Mouse (Mus musculus) neural tube, embryonic 11.5 days (tissue): ENCODE results near the gene Nos1ap. TPM values are rescaled to one million over a fixed set of nuclear protein-coding genes. Genes with fewer than 3 reads are reported as not detected.

Experiments
- ATAC-seq: fragments of 200-750 bp; cut with Nextera tagmentation; 2 replicates; pipeline ENCODE4 v1.8.0; 2017; ENCODE audit warnings: moderate number of reproducible peaks, mild to moderate bottlenecking, moderate TSS enrichment, moderate library complexity; ENCODE audit not compliant: insufficient read depth, low FRiP score, low TSS enrichment
- DNase-seq: peaks from one replicate; pipeline ENCODE4 v3.0.0-alpha.2; 2015; ENCODE audit warnings: low spot score
- H3K27ac ChIP-seq: fragments of 300-500 bp; sonication (generic); 2 replicates; pipeline ENCODE4 v1.5.1; 2014; ENCODE audit warnings: low read depth, mild to moderate bottlenecking, low read length
- H3K27me3 ChIP-seq: fragments of 300-500 bp; sonication (generic); 2 replicates; pipeline ENCODE4 v1.6.1; 2014; ENCODE audit warnings: mild to moderate bottlenecking, low read length, mixed read lengths; ENCODE audit not compliant: control insufficient read depth, insufficient read depth
- H3K36me3 ChIP-seq: fragments of 300-500 bp; sonication (generic); 2 replicates; pipeline ENCODE4 v1.6.1; 2014; ENCODE audit warnings: mild to moderate bottlenecking, low read length, moderate library complexity, mixed read lengths; ENCODE audit not compliant: control insufficient read depth, insufficient read depth
- H3K4me1 ChIP-seq: fragments of 300-500 bp; sonication (generic); 2 replicates; pipeline ENCODE4 v1.6.1; 2014; ENCODE audit warnings: low read length, mixed read lengths; ENCODE audit not compliant: control insufficient read depth, insufficient read depth
- H3K4me2 ChIP-seq: fragments of 300-500 bp; sonication (generic); 2 replicates; pipeline ENCODE4 v1.6.1; 2014; ENCODE audit warnings: low read depth, mild to moderate bottlenecking, moderate library complexity
- H3K4me3 ChIP-seq: fragments of 300-500 bp; sonication (generic); 2 replicates; pipeline ENCODE4 v1.5.1; 2014; ENCODE audit warnings: low read depth, low read length
- H3K9ac ChIP-seq: fragments of 300-500 bp; sonication (generic); 2 replicates; pipeline ENCODE4 v1.6.1; 2014; ENCODE audit warnings: mild to moderate bottlenecking, low read length
- H3K9me3 ChIP-seq: fragments of 300-500 bp; sonication (generic); 2 replicates; pipeline ENCODE4 v1.6.1; 2016; ENCODE audit warnings: low read length; ENCODE audit not compliant: control insufficient read depth
- WGBS: fragments of 180-500 bp; shearing (Covaris S2); extraction: QIAGEN DNeasy Blood & Tissue Kit; methylation state at CpG from one replicate; pipeline ENCODE4 v1.1.7; 2014; 5-methylcytosine and 5-hydroxymethylcytosine counted together
- polyA plus RNA-seq: library from polyadenylated mRNA; unstranded; fragments of >200 nt; fragmentation: Nextera tagmentation; extraction: Ambion mirVana; gene quantifications from 2 replicates; pipeline ENCODE4 v1.2.1, GENCODE M21; 2014

Gene Nos1ap
- polyA plus RNA-seq, 1 experiment from 2014 or later = 8.9 TPM

DNA sequence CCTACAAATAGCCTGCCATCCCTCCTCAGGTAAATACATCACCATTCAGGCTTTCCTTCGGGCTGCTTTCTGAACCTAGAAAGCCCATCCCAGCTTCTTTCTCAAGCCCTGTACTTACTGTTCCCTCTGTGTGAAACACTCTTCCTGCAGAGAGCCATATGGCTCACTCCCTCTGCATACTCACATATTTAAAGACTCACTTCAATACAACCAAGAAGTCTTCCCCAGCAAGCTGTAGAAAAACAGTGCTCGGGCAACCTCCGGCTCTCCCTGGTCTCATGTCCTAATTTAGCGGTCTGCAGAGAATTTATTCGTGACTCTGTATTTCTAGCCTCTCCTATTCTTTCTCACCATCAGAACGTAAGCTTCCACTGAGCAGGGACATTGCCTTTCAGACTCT, 83.4 kb downstream of the Nos1ap start:
- no peaks in the 10 kb centered on the region for H3K36me3 ChIP-seq
- H3K9ac ChIP-seq = no peak overlapping the region
- H3K9me3 ChIP-seq = no peaks in the 10 kb centered on the region
- no peak overlapping the region for H3K27ac ChIP-seq
- H3K27me3 ChIP-seq = no peaks in the 10 kb centered on the region
- ATAC-seq (no peak), DNase-seq (no peak)
- no peak overlapping the region for H3K4me2 ChIP-seq
- H3K4me1 ChIP-seq = peaks cover 9% of the 10 kb centered on the region; the same call in 1 of the 2 replicates
- WGBS = 68% methylated on average over 6 of the region's 6 CpGs
- H3K4me3 ChIP-seq = no peak overlapping the region

DNA sequence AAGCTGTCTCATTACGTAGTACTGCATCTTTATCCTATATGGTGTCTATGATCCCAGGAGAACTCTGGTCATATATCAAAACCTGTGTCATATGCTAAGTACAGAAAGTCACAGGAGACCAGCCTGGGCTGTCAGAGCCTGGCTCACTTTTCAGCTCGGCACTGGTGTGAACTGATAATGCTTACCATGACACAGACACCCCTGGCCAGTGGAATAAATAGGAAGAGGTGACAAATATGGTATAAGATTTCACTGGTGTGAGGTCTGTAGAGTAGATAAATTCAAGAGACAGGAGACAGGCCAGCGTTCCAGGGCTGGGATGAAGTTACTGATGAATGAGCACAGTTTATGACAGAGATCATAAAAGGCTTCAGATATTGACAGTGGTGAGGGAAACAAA, 84.6 kb downstream of the Nos1ap start:
- Histone ChIP-seq H3K27ac (no peak overlapping the region), H3K4me2 (no peak overlapping the region), H3K4me3 (no peak overlapping the region), H3K9ac (no peak overlapping the region), H3K9me3 (no peaks in the 10 kb centered on the region), H3K36me3 (no peaks in the 10 kb centered on the region), H3K4me1 (peaks cover 9% of the 10 kb centered on the region; the same call in 1 of the 2 replicates), H3K27me3 (no peaks in the 10 kb centered on the region)
- 66% methylated on average over 3 of the region's 3 CpGs for WGBS
- no peak for ATAC-seq
- no peak for DNase-seq

- Histone ChIP-seq H3K27ac (no peak overlapping the region), H3K4me3 (no peak overlapping the region), H3K4me2 (no peak overlapping the region), H3K9ac (no peak overlapping the region), H3K27me3 (no peaks in the 10 kb centered on the region), H3K4me1 (peaks cover 9% of the 10 kb centered on the region; the same call in 1 of the 2 replicates), H3K36me3 (no peaks in the 10 kb centered on the region), H3K9me3 (no peaks in the 10 kb centered on the region)
- 87% methylated on average over 4 of the region's 4 CpGs for WGBS
- DNase-seq (no peak), ATAC-seq (no peak)
Observed at GRCm38 (mm10) chr1:170504378-170504777, 85.3 kb downstream of the Nos1ap start.

DNA sequence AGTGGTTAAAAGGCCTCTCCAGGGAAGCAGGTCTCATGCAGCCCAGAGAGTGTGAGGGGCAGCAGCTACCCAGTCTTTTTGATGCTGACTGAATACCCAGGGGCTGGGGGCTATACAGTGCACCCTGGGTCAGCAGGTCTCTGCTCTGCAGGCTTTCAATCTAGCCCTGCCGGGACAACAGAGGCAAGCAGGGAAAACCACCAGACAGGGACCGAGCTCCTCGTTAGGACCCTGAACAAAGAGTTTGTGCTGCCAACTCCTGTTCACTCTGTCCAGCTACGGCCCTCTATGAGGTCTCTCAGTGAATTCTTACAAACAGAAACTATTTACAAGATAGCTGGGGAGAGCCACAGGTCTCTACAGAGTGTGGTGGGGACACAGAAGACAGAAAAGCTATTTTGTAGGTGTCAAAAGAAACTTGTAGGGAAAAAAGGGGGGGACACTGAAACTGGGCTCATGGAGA, 86.4 kb downstream of the Nos1ap start:
- DNase-seq (no peak), ATAC-seq (no peak; the same call in 1 of the 2 replicates)
- Histone ChIP-seq H3K36me3 (no peaks in the 10 kb centered on the region), H3K9ac (peak overlapping the region; percentile 30; the same call in 1 of the 2 replicates), H3K4me2 (no peak overlapping the region), H3K27ac (peak overlapping the region; percentile 24), H3K27me3 (no peaks in the 10 kb centered on the region), H3K9me3 (no peaks in the 10 kb centered on the region), H3K4me1 (peaks cover 9% of the 10 kb centered on the region; the same call in 1 of the 2 replicates), H3K4me3 (no peak overlapping the region)
- WGBS = 25% methylated on average over 4 of the region's 4 CpGs

DNA sequence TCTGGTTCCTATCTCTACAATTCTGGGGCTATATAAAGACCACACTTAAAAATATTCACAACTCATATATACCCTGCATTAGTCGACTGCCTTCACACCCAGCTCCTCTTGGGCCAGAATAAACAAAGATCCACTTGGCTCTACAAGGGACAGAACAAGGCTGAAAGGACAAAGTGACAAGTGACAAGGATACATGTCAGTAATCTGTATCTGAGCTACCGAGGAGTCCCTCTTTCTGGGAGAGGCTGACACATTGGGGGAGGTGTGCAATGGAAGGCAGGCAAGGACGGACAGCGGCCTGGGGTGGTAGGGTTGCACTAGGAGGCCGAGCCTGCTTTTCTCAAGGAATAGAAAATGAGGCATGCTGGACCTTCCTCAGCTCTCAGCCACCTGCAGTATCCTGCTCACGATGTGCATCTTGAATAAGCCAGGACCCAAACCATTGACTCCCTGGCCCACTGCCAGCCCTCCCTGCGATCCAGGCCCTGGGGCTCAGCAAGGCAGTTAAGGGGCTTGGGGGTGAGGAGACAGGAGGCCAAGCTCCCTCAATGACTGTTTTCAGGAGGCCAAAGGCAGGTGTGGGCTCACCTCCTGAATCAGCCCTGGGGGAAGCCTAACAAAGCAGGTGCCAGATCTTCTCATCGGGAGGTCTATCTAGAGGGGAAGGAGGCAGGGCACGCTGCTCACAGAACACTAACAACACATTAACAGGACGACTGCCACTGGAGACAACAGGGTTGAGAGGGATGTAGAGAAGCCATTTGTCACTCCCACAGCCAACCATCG, 87.0 kb downstream of the Nos1ap start:
- Histone ChIP-seq H3K36me3 (no peaks in the 10 kb centered on the region), H3K9ac (peak overlapping the region; percentile 30; the same call in 1 of the 2 replicates), H3K4me2 (no peak overlapping the region), H3K4me3 (no peak overlapping the region), H3K27ac (peak overlapping the region; percentile 24), H3K4me1 (peaks cover 9% of the 10 kb centered on the region; the same call in 1 of the 2 replicates), H3K27me3 (no peaks in the 10 kb centered on the region), H3K9me3 (no peaks in the 10 kb centered on the region)
- 32% methylated on average over 11 of the region's 11 CpGs for WGBS
- ATAC-seq = peak; percentile 53
- DNase-seq = no peak

DNA sequence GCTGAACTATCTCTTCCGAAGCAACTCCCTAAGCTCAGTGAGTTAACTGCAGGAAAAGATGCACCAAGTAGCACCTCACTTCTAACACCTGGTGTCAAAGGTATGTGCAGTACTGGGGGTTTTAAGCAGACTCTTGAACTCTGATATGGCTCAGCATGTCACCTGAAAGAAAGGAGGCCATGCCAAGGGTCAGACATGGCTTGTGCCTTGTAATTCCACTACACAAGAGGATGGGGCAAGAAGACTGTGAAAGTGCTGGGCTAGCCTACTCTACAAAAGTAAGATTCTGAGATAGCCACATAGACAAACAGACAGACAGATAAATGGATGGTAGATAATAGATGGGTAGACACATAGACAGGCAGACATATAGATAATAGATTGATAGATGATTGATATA, 87.7 kb downstream of the Nos1ap start:
- Histone ChIP-seq H3K9ac (no peak overlapping the region), H3K27me3 (no peaks in the 10 kb centered on the region), H3K27ac (no peak overlapping the region), H3K4me1 (peaks cover 9% of the 10 kb centered on the region; the same call in 1 of the 2 replicates), H3K4me3 (no peak overlapping the region), H3K36me3 (no peaks in the 10 kb centered on the region), H3K9me3 (no peaks in the 10 kb centered on the region), H3K4me2 (no peak overlapping the region)
- DNase-seq (no peak), ATAC-seq (no peak)
- 88% methylated on average over 1 of the region's 1 CpGs for WGBS

DNA sequence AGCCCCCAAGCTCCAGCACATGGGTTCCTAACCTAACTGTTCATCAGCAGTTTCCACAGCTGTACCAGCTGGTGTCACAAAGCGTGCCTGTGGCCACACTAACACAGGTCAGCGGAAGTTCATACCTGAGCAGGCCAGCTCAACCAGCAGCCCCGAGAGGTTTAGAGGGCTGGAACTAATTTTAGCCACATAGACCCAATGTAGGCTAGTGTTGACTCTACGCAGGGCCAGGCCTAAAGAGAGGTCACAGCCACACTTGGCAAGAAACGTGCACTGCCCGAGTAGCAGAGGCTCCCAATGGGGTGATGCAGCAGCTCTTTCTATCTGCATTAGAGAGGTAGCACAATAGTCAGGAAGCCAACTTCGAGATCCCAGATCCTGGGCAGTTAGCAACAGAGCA, 88.1 kb downstream of the Nos1ap start:
- Histone ChIP-seq H3K4me1 (peaks cover 9% of the 10 kb centered on the region; the same call in 1 of the 2 replicates), H3K4me2 (no peak overlapping the region), H3K36me3 (no peaks in the 10 kb centered on the region), H3K4me3 (no peak overlapping the region), H3K9me3 (no peaks in the 10 kb centered on the region), H3K9ac (no peak overlapping the region), H3K27me3 (no peaks in the 10 kb centered on the region), H3K27ac (no peak overlapping the region)
- no peak for DNase-seq
- no peak for ATAC-seq
- WGBS = 78% methylated on average over 7 of the region's 7 CpGs

GRCm38 (mm10) chr1:170499891-170500290, 89.8 kb downstream of the Nos1ap start:
- no peak overlapping the region for H3K4me3 ChIP-seq
- WGBS = 45% methylated on average over 6 of the region's 6 CpGs

GRCm38 (mm10) chr1:170499466-170499865, 90.2 kb downstream of the Nos1ap start:
- DNase-seq (no peak), ATAC-seq (no peak)
- no peaks in the 10 kb centered on the region for H3K9me3 ChIP-seq
- no peak overlapping the region for H3K4me3 ChIP-seq
- WGBS = 68% methylated on average over 4 of the region's 4 CpGs
- no peak overlapping the region for H3K9ac ChIP-seq
- H3K4me2 ChIP-seq = no peak overlapping the region
- no peaks in the 10 kb centered on the region for H3K27me3 ChIP-seq
- no peak overlapping the region for H3K27ac ChIP-seq
- no peaks in the 10 kb centered on the region for H3K36me3 ChIP-seq
- peaks cover 9% of the 10 kb centered on the region; the same call in 1 of the 2 replicates for H3K4me1 ChIP-seq

More at GRCm38 (mm10) chr1:170499891-170500290, 89.8 kb downstream of the Nos1ap start:
- H3K9me3 ChIP-seq = no peaks in the 10 kb centered on the region
- H3K27ac ChIP-seq = no peak overlapping the region
- DNase-seq = no peak
- H3K4me2 ChIP-seq = no peak overlapping the region
- H3K4me1 ChIP-seq = peaks cover 9% of the 10 kb centered on the region; the same call in 1 of the 2 replicates
- no peaks in the 10 kb centered on the region for H3K36me3 ChIP-seq
- no peak for ATAC-seq
- no peak overlapping the region for H3K9ac ChIP-seq
- H3K27me3 ChIP-seq = no peaks in the 10 kb centered on the region
